Mouse (Mus musculus): ENCODE results near the gene Gm128. TPM values are rescaled to one million over a fixed set of nuclear protein-coding genes. Genes with fewer than 3 reads are reported as not detected.
"Not testable (repeated sequence)": the region's sequence is repeated elsewhere in the genome, so short reads cannot be mapped to it uniquely, and the experiment has no call there.

Gm128 gene
- polyA plus RNA-seq, 1 experiment from 2014 or later = 0.55 TPM

GRCm38 (mm10) chr3:95224295-95224694, 17.1 kb downstream of the Gm128 start:
- H3K9me3 ChIP-seq (ENCODE audit: low read length) = no peaks in the 10 kb centered on the region
- no peak for ATAC-seq (ENCODE audit: low FRiP score, low TSS enrichment)
- H3K4me2 ChIP-seq (replicated peaks; ENCODE audit: low read depth, low read length) = no peak overlapping the region
- WGBS = 36% methylated on average over 6 of the region's 6 CpGs
- H3K4me3 ChIP-seq (ENCODE audit: low read length) = no peak overlapping the region
- no peaks in the 10 kb centered on the region for H3K27me3 ChIP-seq (ENCODE audit: insufficient read depth, low read length)
- no peak overlapping the region for H3K9ac ChIP-seq (replicated peaks; ENCODE audit: low read length)
- H3K4me1 ChIP-seq (ENCODE audit: insufficient read depth, low read length) = peaks cover 15% of the 10 kb centered on the region
- H3K36me3 ChIP-seq (ENCODE audit: insufficient read depth, low read length) = peaks cover 49% of the 10 kb centered on the region
- no peak overlapping the region for H3K27ac ChIP-seq (ENCODE audit: low read length)

- 85% methylated on average over 2 of the region's 2 CpGs for WGBS
- Histone ChIP-seq H3K9me3 (ENCODE audit: low read length) (no peaks in the 10 kb centered on the region), H3K4me2 (replicated peaks; ENCODE audit: low read depth, low read length) (no peak overlapping the region), H3K4me3 (ENCODE audit: low read length) (no peak overlapping the region), H3K4me1 (ENCODE audit: insufficient read depth, low read length) (peaks cover 21% of the 10 kb centered on the region), H3K36me3 (ENCODE audit: insufficient read depth, low read length) (peaks cover 51% of the 10 kb centered on the region), H3K27me3 (ENCODE audit: insufficient read depth, low read length) (no peaks in the 10 kb centered on the region), H3K27ac (ENCODE audit: low read length) (no peak overlapping the region), H3K9ac (replicated peaks; ENCODE audit: low read length) (no peak overlapping the region)
- no peak for ATAC-seq (ENCODE audit: low FRiP score, low TSS enrichment)
Measured at GRCm38 (mm10) chr3:95223041-95223440, 18.4 kb downstream of the Gm128 start.

- WGBS = 82% methylated on average over 6 of the region's 6 CpGs
- Histone ChIP-seq H3K27me3 (ENCODE audit: insufficient read depth, low read length) (no peaks in the 10 kb centered on the region), H3K9ac (replicated peaks; ENCODE audit: low read length) (peak overlapping the region; percentile 99), H3K4me2 (replicated peaks; ENCODE audit: low read depth, low read length) (peak overlapping the region; percentile 77), H3K4me1 (ENCODE audit: insufficient read depth, low read length) (peaks cover 14% of the 10 kb centered on the region), H3K4me3 (ENCODE audit: low read length) (peak overlapping the region; percentile 87), H3K36me3 (ENCODE audit: insufficient read depth, low read length) (peaks cover 43% of the 10 kb centered on the region), H3K9me3 (ENCODE audit: low read length) (no peaks in the 10 kb centered on the region), H3K27ac (ENCODE audit: low read length) (peak overlapping the region; percentile 100)
- ATAC-seq (ENCODE audit: low FRiP score, low TSS enrichment) = no peak
Measured at GRCm38 (mm10) chr3:95218466-95219137, 22.8 kb downstream of the Gm128 start.

- peak; percentile 96 for ATAC-seq (ENCODE audit: low FRiP score, low TSS enrichment)
- Histone ChIP-seq H3K4me1 (ENCODE audit: insufficient read depth, low read length) (peaks cover 14% of the 10 kb centered on the region), H3K9ac (replicated peaks; ENCODE audit: low read length) (peak within 1 kb of the TSS; percentile 99), H3K27me3 (ENCODE audit: insufficient read depth, low read length) (no peaks in the 10 kb centered on the region), H3K27ac (ENCODE audit: low read length) (peak within 1 kb of the TSS; percentile 100), H3K9me3 (ENCODE audit: low read length) (no peaks in the 10 kb centered on the region), H3K4me2 (replicated peaks; ENCODE audit: low read depth, low read length) (peak within 1 kb of the TSS; percentile 77), H3K4me3 (ENCODE audit: low read length) (peak within 1 kb of the TSS; percentile 87), H3K36me3 (ENCODE audit: insufficient read depth, low read length) (peaks cover 36% of the 10 kb centered on the region)
- under 1% methylated on average over 54 of the region's 56 CpGs for WGBS
Measured at GRCm38 (mm10) chr3:95217255-95218134, 23.9 kb downstream of the Gm128 start, which contains the start of gene Gabpb2. Gene Gabpb2 (minus strand): TSS chr3:95217916.

GRCm38 (mm10) chr3:95216655-95217254, 24.6 kb downstream of the Gm128 start:
- Histone ChIP-seq H3K27me3 (ENCODE audit: insufficient read depth, low read length) (no peaks in the 10 kb centered on the region), H3K9ac (replicated peaks; ENCODE audit: low read length) (peak overlapping the region; percentile 99), H3K36me3 (ENCODE audit: insufficient read depth, low read length) (peaks cover 31% of the 10 kb centered on the region), H3K4me2 (replicated peaks; ENCODE audit: low read depth, low read length) (peak overlapping the region; percentile 77), H3K4me3 (ENCODE audit: low read length) (peak overlapping the region; percentile 87), H3K27ac (ENCODE audit: low read length) (peak overlapping the region; percentile 100), H3K4me1 (ENCODE audit: insufficient read depth, low read length) (peaks cover 14% of the 10 kb centered on the region), H3K9me3 (ENCODE audit: low read length) (no peaks in the 10 kb centered on the region)
- ATAC-seq (ENCODE audit: low FRiP score, low TSS enrichment) = peak; percentile 62
- 16% methylated on average over 4 of the region's 4 CpGs for whole genome bisulfite sequencing

GRCm38 (mm10) chr3:95213609-95213975, 27.8 kb downstream of the Gm128 start:
- 96% methylated on average over 1 of the region's 1 CpGs for WGBS
- H3K9ac ChIP-seq (replicated peaks; ENCODE audit: low read length) = no peak overlapping the region
- H3K27me3 ChIP-seq (ENCODE audit: insufficient read depth, low read length) = no peaks in the 10 kb centered on the region
- H3K27ac ChIP-seq (ENCODE audit: low read length) = no peak overlapping the region
- H3K4me1 ChIP-seq (ENCODE audit: insufficient read depth, low read length) = peaks cover 13% of the 10 kb centered on the region
- no peak for ATAC-seq (ENCODE audit: low FRiP score, low TSS enrichment)
- H3K9me3 ChIP-seq (ENCODE audit: low read length) = no peaks in the 10 kb centered on the region
- peaks cover 11% of the 10 kb centered on the region for H3K36me3 ChIP-seq (ENCODE audit: insufficient read depth, low read length)
- H3K4me2 ChIP-seq (replicated peaks; ENCODE audit: low read depth, low read length) = no peak overlapping the region
- H3K4me3 ChIP-seq (ENCODE audit: low read length) = no peak overlapping the region

- H3K4me2 ChIP-seq (replicated peaks; ENCODE audit: low read depth, low read length); ATAC-seq (ENCODE audit: low FRiP score, low TSS enrichment); H3K4me1 ChIP-seq (ENCODE audit: insufficient read depth, low read length); H3K9ac ChIP-seq (replicated peaks; ENCODE audit: low read length); H3K27me3 ChIP-seq (ENCODE audit: insufficient read depth, low read length); H3K9me3 ChIP-seq (ENCODE audit: low read length); H3K27ac ChIP-seq (ENCODE audit: low read length); H3K4me3 ChIP-seq (ENCODE audit: low read length): not testable (repeated sequence)
- H3K36me3 ChIP-seq (ENCODE audit: insufficient read depth, low read length) = peaks cover 11% of the 10 kb centered on the region
- WGBS = 93% methylated on average over 7 of the region's 10 CpGs
Measured at GRCm38 (mm10) chr3:95212889-95213608, 28.3 kb downstream of the Gm128 start.

- peaks cover 20% of the 10 kb centered on the region for H3K36me3 ChIP-seq (ENCODE audit: insufficient read depth, low read length)
- no peaks in the 10 kb centered on the region for H3K9me3 ChIP-seq (ENCODE audit: low read length)
- H3K27ac ChIP-seq (ENCODE audit: low read length) = no peak overlapping the region
- H3K9ac ChIP-seq (replicated peaks; ENCODE audit: low read length) = no peak overlapping the region
- no peaks in the 10 kb centered on the region for H3K4me1 ChIP-seq (ENCODE audit: insufficient read depth, low read length)
- ATAC-seq (ENCODE audit: low FRiP score, low TSS enrichment) = no peak
- no peaks in the 10 kb centered on the region for H3K27me3 ChIP-seq (ENCODE audit: insufficient read depth, low read length)
- H3K4me3 ChIP-seq (ENCODE audit: low read length) = no peak overlapping the region
- H3K4me2 ChIP-seq (replicated peaks; ENCODE audit: low read depth, low read length) = no peak overlapping the region
- 97% methylated on average over 2 of the region's 2 CpGs for whole genome bisulfite sequencing
Measured at GRCm38 (mm10) chr3:95210585-95210984, 30.8 kb downstream of the Gm128 start.

- Histone ChIP-seq H3K9me3 (ENCODE audit: low read length) (no peaks in the 10 kb centered on the region), H3K4me1 (ENCODE audit: insufficient read depth, low read length) (no peaks in the 10 kb centered on the region), H3K27me3 (ENCODE audit: insufficient read depth, low read length) (no peaks in the 10 kb centered on the region), H3K27ac (ENCODE audit: low read length) (no peak overlapping the region), H3K36me3 (ENCODE audit: insufficient read depth, low read length) (peaks cover 26% of the 10 kb centered on the region), H3K4me3 (ENCODE audit: low read length) (no peak overlapping the region), H3K9ac (replicated peaks; ENCODE audit: low read length) (no peak overlapping the region), H3K4me2 (replicated peaks; ENCODE audit: low read depth, low read length) (no peak overlapping the region)
- 93% methylated on average over 4 of the region's 4 CpGs for WGBS
- no peak for ATAC-seq (ENCODE audit: low FRiP score, low TSS enrichment)
Measured at GRCm38 (mm10) chr3:95208286-95208685, 33.1 kb downstream of the Gm128 start.
